In the genomic region with DNA sequence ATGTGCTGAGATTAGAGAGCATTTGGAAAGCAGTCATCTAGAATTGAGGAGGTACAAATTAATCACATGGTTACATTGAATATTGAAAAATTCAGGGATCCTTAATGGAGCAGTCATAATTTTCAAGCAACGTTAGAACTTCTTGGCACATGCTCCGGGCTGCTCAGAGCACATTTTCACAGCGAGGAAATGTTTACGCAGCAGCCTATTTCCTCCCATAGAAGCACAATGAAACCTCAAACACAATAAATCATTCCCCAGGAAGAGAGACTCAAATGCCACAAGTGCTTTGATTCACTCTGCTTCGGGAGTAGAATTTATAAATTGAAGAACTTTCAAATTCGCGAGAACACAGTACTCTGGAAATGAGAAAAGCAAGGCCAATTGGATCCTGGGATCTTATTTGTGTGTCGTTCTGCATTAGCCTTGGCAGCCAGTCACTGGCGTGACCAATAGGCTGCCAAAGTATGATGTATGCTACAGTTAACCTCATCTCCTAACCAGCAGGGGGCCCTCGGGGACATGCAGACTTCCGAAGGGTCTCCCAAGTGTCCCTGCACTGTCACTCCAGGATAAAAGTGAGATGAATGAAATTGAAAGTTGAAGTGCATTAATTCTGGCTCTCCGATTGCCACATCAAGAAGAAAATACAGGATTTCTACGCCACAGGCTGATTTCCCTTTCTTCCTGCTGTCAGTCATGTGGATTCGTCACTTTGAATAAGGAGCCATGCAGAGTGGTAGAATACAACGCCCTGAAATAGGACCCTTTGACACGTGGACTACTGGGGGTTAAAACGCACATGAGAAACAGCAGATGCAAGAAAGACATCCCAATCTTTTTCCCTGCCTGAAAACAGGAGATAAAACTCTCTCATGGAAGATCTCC, we compare ENCODE assay signal across 8 mouse cellular contexts.
DNase-seq lines count a peak whose midpoint lies in the region; ATAC-seq and TF ChIP-seq lines count a peak whose summit lies in the region.

No protein-coding gene starts in this region.

- no peaks in the 10 kb centered on the region for H3K4me1 ChIP-seq in intestine, postnatal 0 days (replicated peaks; ENCODE audit: control insufficient read depth, insufficient read depth, low read length)

- peak overlapping the region; percentile 60 for H3K4me2 ChIP-seq in intestine, postnatal 0 days (replicated peaks; ENCODE audit: low read depth)

- H3K9me3 ChIP-seq in intestine, postnatal 0 days (ENCODE audit: control insufficient read depth) = no peaks in the 10 kb centered on the region

- TF ChIP-seq CTCF in intestine, postnatal 0 days (IDR thresholded peaks at IDR 0.05; ENCODE audit: low read depth) = peak; percentile 73

- H3K79me2 ChIP-seq in macrophage (ENCODE audit: inconsistent target) = no peaks in the 10 kb centered on the region

- ATAC-seq in intestine, postnatal 0 days = no peak

- H3K4me3 ChIP-seq in intestine, postnatal 0 days (ENCODE audit: low read depth, low read length) = peak overlapping the region; percentile 26
- peak overlapping the region; percentile 9; the same call in 1 of the 2 replicates for H3K4me3 ChIP-seq in macrophage (ENCODE audit: inconsistent target)

- no peaks in the 10 kb centered on the region for H3K27me3 ChIP-seq in intestine, postnatal 0 days (replicated peaks; ENCODE audit: control insufficient read depth, insufficient read depth, low read length)

- no peak overlapping the region for H3K27ac ChIP-seq in intestine, postnatal 0 days (ENCODE audit: low read depth, low read length)
- no peak overlapping the region for H3K27ac ChIP-seq in macrophage

- peak overlapping the region; percentile 22; the same call in 1 of the 2 replicates for H3K9ac ChIP-seq in intestine, postnatal 0 days (ENCODE audit: low read depth, low read length)

- peak; percentile 52 for DNase-seq in adrenal gland, postnatal 25 days
- DNase-seq in embryo, embryonic 10 days (ENCODE audit: low spot score) = peak; percentile 68
- DNase-seq in gastrocnemius, postnatal 25 days = peak; percentile 11
- DNase-seq in left cerebral cortex, postnatal 10 days (ENCODE audit: extremely low spot score in 1 of 2, low spot score in 2 of 2) = peak; percentile 62 to 77
- DNase-seq in right cerebral cortex, adult 2 months (ENCODE audit: low spot score in 2 of 2) = peak; percentile 64 to 77
- DNase-seq in urinary bladder, postnatal 10 days (ENCODE audit: low spot score) = no peak

- no peaks in the 10 kb centered on the region for H3K36me3 ChIP-seq in intestine, postnatal 0 days (ENCODE audit: control insufficient read depth, insufficient read depth)
- no peaks in the 10 kb centered on the region for H3K36me3 ChIP-seq in macrophage (ENCODE audit: inconsistent target)

- 14% methylated on average over 17 of the region's 17 CpGs for WGBS in intestine, postnatal 0 days
- WGBS in macrophage (ENCODE audit: missing documents) = 1% methylated on average over 17 of the region's 17 CpGs

- intact Hi-C loops in left cerebral cortex, postnatal 10 days (cut with DNase I) = no loop called here
